Mouse (Mus musculus) bone marrow, adult 2 months (tissue): Measurements from ENCODE around the gene Gpr137.

ENCODE experiments used
- CTCF ChIP-seq: fragments of 200-500 bp; IDR thresholded peaks from 2 replicates; pipeline ENCODE4 v1.5.1; 2011; ENCODE audit warnings: low read length, control low read depth; ENCODE audit not compliant: control insufficient read depth, insufficient read depth
- POLR2A ChIP-seq: fragments of 200-500 bp; IDR thresholded peaks from 2 replicates; pipeline ENCODE4 v1.6.1; 2011; ENCODE audit warnings: low read depth, mild to moderate bottlenecking, control low read depth, low read length, borderline replicate concordance; ENCODE audit not compliant: control insufficient read depth

DNA sequence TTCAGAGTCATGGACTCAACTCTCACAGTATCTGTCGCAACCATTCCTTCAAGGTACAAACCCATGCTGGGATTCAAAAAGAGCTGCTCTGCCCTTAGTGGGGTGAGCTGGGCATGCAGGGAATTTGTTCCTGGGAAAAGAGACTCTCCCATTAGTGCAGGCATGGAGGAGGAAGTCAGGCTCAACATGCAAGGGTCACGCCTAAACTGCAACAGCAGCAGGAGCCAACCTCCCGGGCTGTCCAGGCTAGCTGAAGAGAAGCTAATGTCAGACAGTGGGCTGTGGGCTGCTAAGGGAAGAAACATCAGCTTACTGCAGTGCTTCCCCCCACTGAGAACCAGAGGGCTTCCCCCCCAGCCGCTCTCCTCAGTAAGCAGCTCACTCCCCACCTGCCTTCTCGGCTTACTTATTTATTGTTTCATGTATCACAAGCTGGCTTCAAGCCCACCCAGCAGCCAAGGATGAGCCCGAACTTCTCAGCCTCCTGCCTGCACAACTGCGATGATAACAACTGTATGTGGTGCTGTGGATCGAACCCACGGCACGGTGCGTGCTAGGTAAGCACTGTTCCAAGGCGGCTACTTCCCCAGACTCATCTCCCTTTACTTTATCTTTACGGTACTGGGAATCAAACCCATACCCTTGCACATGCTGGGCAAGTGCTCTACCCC lies 30.1 kb upstream of the Gpr137 start:
- TF ChIP-seq CTCF = no peak
- no peak for TF ChIP-seq POLR2A
